Mouse (Mus musculus) stomach, postnatal 0 days (tissue): ENCODE data around the gene Mst1r. TPM values are rescaled to one million over a fixed set of nuclear protein-coding genes. Genes with fewer than 3 reads are reported as not detected.

Experiments
- ATAC-seq: fragments of 200-750 bp; cut with Nextera tagmentation; 2 replicates; pipeline ENCODE4 v1.8.0; 2017; ENCODE audit not compliant: low FRiP score, low TSS enrichment
- DNase-seq: peaks from one replicate; pipeline ENCODE4 v3.0.0-alpha.2; 2016; ENCODE audit warnings: low spot score
- H3K27ac ChIP-seq: fragments of 300-500 bp; sonication (generic); replicated peaks from 2 replicates; pipeline ENCODE4 v1.5.1; 2014; ENCODE audit warnings: mild to moderate bottlenecking, control low read depth
- H3K27me3 ChIP-seq: fragments of 300-500 bp; sonication (generic); 2 replicates; pipeline ENCODE4 v1.6.1; 2014; ENCODE audit warnings: low read length; ENCODE audit not compliant: control insufficient read depth, insufficient read depth
- H3K36me3 ChIP-seq: fragments of 300-500 bp; sonication (generic); 2 replicates; pipeline ENCODE4 v1.6.1; 2014; ENCODE audit warnings: low read length, mixed read lengths; ENCODE audit not compliant: control insufficient read depth, insufficient read depth
- H3K4me1 ChIP-seq: fragments of 300-500 bp; sonication (generic); replicated peaks from 2 replicates; pipeline ENCODE4 v1.6.1; 2014; ENCODE audit warnings: antibody characterized with exemption; ENCODE audit not compliant: control insufficient read depth, insufficient read depth
- H3K4me2 ChIP-seq: fragments of 300-500 bp; sonication (generic); replicated peaks from 2 replicates; pipeline ENCODE4 v1.6.1; 2014; ENCODE audit warnings: low read depth, mild to moderate bottlenecking, control low read depth, moderate library complexity
- H3K4me3 ChIP-seq: fragments of 300-500 bp; sonication (generic); 2 replicates; pipeline ENCODE4 v1.5.1; 2014; ENCODE audit warnings: low read depth, low read length, control low read depth
- H3K9ac ChIP-seq: fragments of 300-500 bp; sonication (generic); 2 replicates; pipeline ENCODE4 v1.6.1; 2014; ENCODE audit warnings: mild to moderate bottlenecking, low read length, control low read depth, mixed read lengths
- H3K9me3 ChIP-seq: fragments of 300-500 bp; sonication (generic); 2 replicates; pipeline ENCODE4 v1.6.1; 2016; ENCODE audit warnings: low read length; ENCODE audit not compliant: control insufficient read depth
- CTCF ChIP-seq: IDR thresholded peaks from 2 replicates; pipeline ENCODE4 v1.5.1; 2016; ENCODE audit warnings: antibody characterized with exemption, low read depth, mild to moderate bottlenecking, moderate library complexity
- EP300 ChIP-seq: optimal IDR thresholded peaks from 2 replicates; pipeline ENCODE3; 2016; ENCODE audit warnings: antibody characterized with exemption
- WGBS: fragments of 180-500 bp; shearing (Covaris S2); extraction: QIAGEN DNeasy Blood & Tissue Kit; methylation state at CpG from one replicate; pipeline ENCODE4 v1.1.7; 2014; 5-methylcytosine and 5-hydroxymethylcytosine counted together
- polyA plus RNA-seq: library from polyadenylated mRNA; unstranded; fragments of >200 nt; fragmentation: Nextera tagmentation; extraction: Ambion mirVana; gene quantifications from 2 replicates; pipeline ENCODE4 v1.2.1, GENCODE M21; 2015

The Mst1r gene
- polyA plus RNA-seq: 10.4 and 10.6 TPM in 2 replicates

- no peaks in the 10 kb centered on the region for H3K9me3 ChIP-seq
- peaks cover under 1% of the 10 kb centered on the region; the same call in 1 of the 2 replicates for H3K36me3 ChIP-seq
- TF ChIP-seq EP300 (no peak), CTCF (no peak)
- 18% methylated on average over 14 of the region's 19 CpGs for WGBS
- peak within 1 kb of the TSS; percentile 91 for H3K4me2 ChIP-seq
- peaks cover 9% of the 10 kb centered on the region for H3K4me1 ChIP-seq
- peak within 1 kb of the TSS; percentile 96 for H3K27ac ChIP-seq
- peak; percentile 94 for DNase-seq
- ATAC-seq: peak; percentile 67
- H3K27me3 ChIP-seq: no peaks in the 10 kb centered on the region
- H3K9ac ChIP-seq: peak within 1 kb of the TSS; percentile 72
- peak within 1 kb of the TSS; percentile 51 for H3K4me3 ChIP-seq
These were observed at the start of gene Mst1r for GRCm38 (mm10) chr9:107906252-107906966. TSS of gene Mst1r (plus strand) at chr9:107906873.

DNA sequence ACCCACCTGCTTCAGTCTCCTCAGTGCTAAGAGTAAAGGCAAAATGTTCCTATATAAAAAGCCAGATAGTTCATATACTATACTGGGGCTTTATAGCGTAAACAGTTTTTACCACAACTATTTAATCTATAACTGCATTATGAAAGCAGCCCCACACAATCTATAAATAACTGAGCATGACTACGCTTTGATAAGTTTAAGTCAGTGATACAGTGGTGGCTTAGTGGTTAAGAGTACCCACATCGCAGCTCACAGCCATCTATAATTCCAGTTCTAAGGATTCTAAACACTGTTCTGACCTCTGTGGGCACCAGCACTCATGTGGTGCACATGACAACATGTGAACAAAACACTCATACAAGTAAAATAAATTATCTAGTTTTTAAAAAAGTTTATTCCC lies 48.3 kb upstream of the Mst1r start:
- WGBS: 85% methylated on average over 3 of the region's 3 CpGs
- no peak for ATAC-seq

DNA sequence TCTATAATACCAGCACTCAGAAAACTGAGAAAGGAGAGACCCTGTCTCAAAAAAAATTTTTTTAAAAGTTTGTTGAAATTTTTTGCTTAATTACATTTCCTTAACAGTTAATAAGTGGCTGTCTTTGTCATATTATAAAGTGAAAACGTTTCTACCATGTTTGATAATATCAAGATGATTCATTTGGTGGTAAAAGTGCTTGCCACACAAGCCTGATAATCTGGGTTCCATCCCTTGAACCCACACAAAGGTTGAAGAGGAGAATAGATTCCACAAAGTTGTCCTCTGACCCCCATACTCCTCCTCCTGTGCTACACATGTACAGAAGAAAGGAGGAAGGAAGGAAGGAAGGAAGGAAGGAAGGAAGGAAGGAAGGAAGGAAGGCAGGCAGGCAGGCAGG lies 42.2 kb upstream of the Mst1r start:
- no peak for TF ChIP-seq CTCF
- TF ChIP-seq EP300: no peak
- Histone ChIP-seq H3K9me3 (no peaks in the 10 kb centered on the region), H3K27ac (no peak overlapping the region), H3K4me3 (no peak overlapping the region), H3K36me3 (no peaks in the 10 kb centered on the region), H3K4me1 (no peaks in the 10 kb centered on the region), H3K9ac (no peak overlapping the region), H3K4me2 (no peak overlapping the region), H3K27me3 (no peaks in the 10 kb centered on the region)
- ATAC-seq (no peak), DNase-seq (no peak)
- 52% methylated on average over 1 of the region's 1 CpGs for WGBS

More for the DNA sequence above, 48.3 kb upstream of the Mst1r start:
- H3K9me3 ChIP-seq: no peaks in the 10 kb centered on the region
- H3K9ac ChIP-seq: no peak overlapping the region
- no peaks in the 10 kb centered on the region for H3K27me3 ChIP-seq
- no peak for TF ChIP-seq EP300
- no peak for TF ChIP-seq CTCF
- no peak for DNase-seq
- no peak overlapping the region for H3K27ac ChIP-seq
- no peaks in the 10 kb centered on the region for H3K36me3 ChIP-seq
- no peak overlapping the region for H3K4me3 ChIP-seq
- H3K4me1 ChIP-seq: no peaks in the 10 kb centered on the region
- no peak overlapping the region for H3K4me2 ChIP-seq

DNA sequence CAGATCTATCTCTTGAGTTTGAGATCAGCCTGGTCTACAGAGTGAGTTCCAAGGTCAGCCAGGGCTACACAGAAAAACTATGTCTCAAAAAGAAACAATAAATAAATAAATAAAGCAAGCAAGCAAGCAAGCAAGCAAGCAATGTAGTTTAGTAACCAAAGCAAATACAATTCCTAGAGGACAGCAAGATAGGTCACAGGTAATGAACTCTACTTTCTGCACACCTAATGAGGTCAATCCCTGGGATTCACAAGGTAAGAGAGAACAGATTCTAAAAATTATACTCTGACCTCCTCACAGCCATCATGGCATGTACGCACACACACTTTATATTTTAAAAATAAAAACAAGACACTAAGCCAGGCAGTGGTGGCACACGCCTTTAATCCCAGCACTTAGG lies 40.6 kb upstream of the Mst1r start:
- DNase-seq: no peak
- Histone ChIP-seq H3K36me3 (no peaks in the 10 kb centered on the region), H3K9ac (no peak overlapping the region), H3K27me3 (no peaks in the 10 kb centered on the region), H3K9me3 (no peaks in the 10 kb centered on the region), H3K4me2 (no peak overlapping the region), H3K4me1 (no peaks in the 10 kb centered on the region), H3K27ac (no peak overlapping the region), H3K4me3 (no peak overlapping the region)
- TF ChIP-seq CTCF (no peak), EP300 (no peak)
- WGBS: 97% methylated on average over 2 of the region's 2 CpGs
- no peak for ATAC-seq

DNA sequence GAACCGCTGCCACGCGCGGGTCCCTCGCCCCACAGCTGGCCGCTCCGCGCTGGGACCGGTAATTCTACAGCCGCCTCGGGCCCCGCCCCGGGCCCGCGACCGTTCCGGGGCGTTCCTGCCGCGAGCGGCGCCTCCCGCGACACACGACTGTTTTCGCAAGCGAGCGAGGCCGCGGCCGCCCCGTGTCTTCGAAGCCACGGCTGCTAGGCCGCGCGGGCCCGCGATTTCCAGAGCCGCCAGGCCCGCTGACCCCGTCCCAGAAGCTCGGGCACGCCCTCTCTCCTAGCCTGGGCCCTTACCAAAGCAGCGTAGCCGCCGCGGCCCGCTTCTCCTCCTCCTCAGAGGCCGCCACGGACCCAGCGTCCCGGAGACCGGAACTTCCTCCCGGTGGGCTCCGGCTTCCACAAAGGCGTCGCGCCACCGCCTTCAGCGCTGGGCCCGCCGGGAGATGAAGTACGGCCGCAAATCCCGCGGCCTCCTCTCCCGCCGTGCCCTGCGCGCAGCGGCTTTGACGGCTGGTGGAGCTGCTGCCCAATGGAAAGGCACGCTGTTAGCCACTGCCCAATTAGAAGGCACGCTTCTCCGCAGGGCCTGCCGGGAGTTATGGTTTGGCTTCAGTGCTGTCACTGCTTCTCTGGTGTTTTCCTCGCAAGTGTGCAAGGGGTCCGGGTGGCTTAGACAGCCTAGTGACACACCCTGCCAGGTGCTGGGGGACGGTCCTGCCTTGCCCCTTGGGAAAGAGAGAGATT lies 34.1 kb upstream of the Mst1r start:
- Histone ChIP-seq H3K27me3 (no peaks in the 10 kb centered on the region), H3K36me3 (no peaks in the 10 kb centered on the region), H3K4me1 (peaks cover 2% of the 10 kb centered on the region; the same call in 1 of the 2 replicates), H3K9me3 (no peaks in the 10 kb centered on the region), H3K27ac (peak overlapping the region; percentile 99), H3K4me2 (peak overlapping the region; percentile 94), H3K9ac (peak overlapping the region; percentile 97), H3K4me3 (peak overlapping the region; percentile 92)
- DNase-seq (peak; percentile 95), ATAC-seq (peak; percentile 99)
- WGBS: under 1% methylated on average over 71 of the region's 80 CpGs
- TF ChIP-seq CTCF (peak; percentile 22; the same call in 1 of the 2 replicates), EP300 (no peak)
